Mouse (Mus musculus) adrenal gland, adult 2 months (tissue): ENCODE measurements around the gene Upf3b. TPM values are rescaled to one million over a fixed set of nuclear protein-coding genes. Genes with fewer than 3 reads are reported as not detected.
"Not testable (repeated sequence)": the region's sequence is repeated elsewhere in the genome, so short reads cannot be mapped to it uniquely, and the experiment has no call there.

Experiments used
- DNase-seq: peaks from one replicate; pipeline ENCODE4 v3.0.0; 2021
- polyA plus RNA-seq: library from polyadenylated mRNA; depleted of rRNA; stranded (reverse); fragments of >200 nt; gene quantifications from 2 replicates; pipeline ENCODE4 v1.2.3, GENCODE M21; 2012; rRNA removed
- total RNA-seq, 2 experiments: library from RNA; stranded (reverse); gene quantifications; 2 replicates each; pipeline ENCODE4 v1.2.3; 2021

Upf3b gene
- total and polyA plus RNA-seq, 3 experiments, result 0.71 to 15.2 (median 14.6) TPM

GRCm38 (mm10) chrX:37080345-37080744 lies 29.8 kb downstream of the Upf3b start:
- not testable (repeated sequence) for DNase-seq

- no peak for DNase-seq
Observed at GRCm38 (mm10) chrX:37076651-37077050, 33.5 kb downstream of the Upf3b start.

- peak; percentile 40 for DNase-seq
Observed at GRCm38 (mm10) chrX:37074262-37074892, 35.7 kb downstream of the Upf3b start.

GRCm38 (mm10) chrX:37068766-37069165 lies 41.4 kb downstream of the Upf3b start:
- no peak for DNase-seq

- DNase-seq, result no peak
Observed at GRCm38 (mm10) chrX:37067299-37067698, 42.8 kb downstream of the Upf3b start.

- DNase-seq, result no peak
Observed at GRCm38 (mm10) chrX:37063902-37064301, 46.2 kb downstream of the Upf3b start.

- peak; percentile 38 for DNase-seq
Observed at GRCm38 (mm10) chrX:37048890-37049823, 61.0 kb downstream of the Upf3b start.

- peak; percentile 47 for DNase-seq
Observed at GRCm38 (mm10) chrX:37048066-37048889, 61.8 kb downstream of the Upf3b start, which contains the start of gene Sowahd. Gene Sowahd, plus strand, starts transcription at chrX:37048845.

GRCm38 (mm10) chrX:37042726-37043125 lies 67.4 kb downstream of the Upf3b start:
- DNase-seq, result peak; percentile 36

Other genes with a start within 250 kb of the Upf3b start
- 10 to 100 TPM; 66.8 to 74.4 TPM for gene Ube2a, start 236.4 kb downstream of the Upf3b start, total RNA-seq
- 33.2 and 38.6 TPM in 2 replicates for gene Ube2a, start 236.4 kb downstream of the Upf3b start, polyA plus RNA-seq
- 10 to 100 TPM; 47.8 to 56.8 TPM for gene C330007P06Rik, start 236.2 kb downstream of the Upf3b start, total RNA-seq
- gene C330007P06Rik, start 236.2 kb downstream of the Upf3b start, polyA plus RNA-seq, result 8.8 and 10.1 TPM in 2 replicates
- gene Nkrf, start 207.4 kb downstream of the Upf3b start, total RNA-seq, result 10 to 100 TPM in 1 of 2 experiments, 1 to 10 TPM in 1; 9.2 to 15.3 TPM
- 0.09 and 0.12 TPM in 2 replicates for gene Nkrf, start 207.4 kb downstream of the Upf3b start, polyA plus RNA-seq
- gene Sept6, start 118.5 kb downstream of the Upf3b start, total RNA-seq, result 10 to 100 TPM; 16.7 to 24.9 TPM
- gene Sept6, start 118.5 kb downstream of the Upf3b start, polyA plus RNA-seq, result 8.6 and 8.8 TPM in 2 replicates
- gene Sowahd, start 61.5 kb downstream of the Upf3b start, total RNA-seq, result 1 to 10 TPM in 1 of 2 experiments, under 1 TPM in 1; 0.17 to 1.8 TPM
- gene Sowahd, start 61.5 kb downstream of the Upf3b start, polyA plus RNA-seq, result 0.13 and 0.46 TPM in 2 replicates
- gene Rpl39, start 24.9 kb downstream of the Upf3b start, total RNA-seq, result 100 to 1,000 TPM; 544 to 632 TPM
- 3.7 and 4.4 TPM in 2 replicates for gene Rpl39, start 24.9 kb downstream of the Upf3b start, polyA plus RNA-seq
- 10 to 100 TPM; 14.8 to 15.4 TPM for gene Nkap, start 16.5 kb upstream of the Upf3b start, total RNA-seq
- gene Nkap, start 16.5 kb upstream of the Upf3b start, polyA plus RNA-seq, result 2.4 and 3.3 TPM in 2 replicates
- not detected for gene Akap14, start 58.5 kb upstream of the Upf3b start, total RNA-seq
- gene Akap14, start 58.5 kb upstream of the Upf3b start, polyA plus RNA-seq, result not detected in 2 replicates
- gene Ndufa1, start 80.8 kb upstream of the Upf3b start, total RNA-seq, result 100 to 1,000 TPM; 364 to 574 TPM
- 83.7 and 84.5 TPM in 2 replicates for gene Ndufa1, start 80.8 kb upstream of the Upf3b start, polyA plus RNA-seq
- gene Rnf113a1, start 80.9 kb upstream of the Upf3b start, total RNA-seq, result 1 to 10 TPM; 3.1 to 5.3 TPM
- 1.4 and 1.8 TPM in 2 replicates for gene Rnf113a1, start 80.9 kb upstream of the Upf3b start, polyA plus RNA-seq
- gene Gm9, start 100.7 kb upstream of the Upf3b start, total RNA-seq, result not detected
- gene Gm9, start 100.7 kb upstream of the Upf3b start, polyA plus RNA-seq, result not detected in 2 replicates
- not detected for gene Rhox1, start 111.9 kb upstream of the Upf3b start, total RNA-seq
- gene Rhox1, start 111.9 kb upstream of the Upf3b start, polyA plus RNA-seq, result not detected in 2 replicates
- not detected for gene Rhox2a, start 134.7 kb upstream of the Upf3b start, total RNA-seq
- not detected in 2 replicates for gene Rhox2a, start 134.7 kb upstream of the Upf3b start, polyA plus RNA-seq
- gene Rhox3a, start 139.6 kb upstream of the Upf3b start, total RNA-seq, result not detected
- not detected in 2 replicates for gene Rhox3a, start 139.6 kb upstream of the Upf3b start, polyA plus RNA-seq
- gene Rhox4a, start 155.0 kb upstream of the Upf3b start, total RNA-seq, result not detected
- not detected in 2 replicates for gene Rhox4a, start 155.0 kb upstream of the Upf3b start, polyA plus RNA-seq